Mouse (Mus musculus): ENCODE data around the gene Jazf1. TPM values are rescaled to one million over a fixed set of nuclear protein-coding genes. Genes with fewer than 3 reads are reported as not detected.

Jazf1 gene
- total RNA-seq, 1 experiment = 1.2 TPM

- Histone ChIP-seq H3K9me3 (ENCODE audit: control insufficient read depth, insufficient read depth, low read depth, low read length) (no peaks in the 10 kb centered on the region), H3K27ac (ENCODE audit: insufficient read depth, low read depth, low read length, poor library complexity, severe bottlenecking) (no peak overlapping the region), H3K9ac (ENCODE audit: insufficient read depth, low read depth, low read length, poor library complexity, severe bottlenecking) (no peak overlapping the region), H3K4me1 (ENCODE audit: control insufficient read depth in 2 of 2, insufficient read depth in 2 of 2, low read length in 2 of 2, poor library complexity in 1 of 2) (peaks cover 0 to 13% of the 10 kb centered on the region in 2 experiments; a peak in 3 of 4 replicates), H3K4me3 (ENCODE audit: insufficient read depth in 1 of 2, low read depth in 1 of 2, low read length in 2 of 2, poor library complexity in 1 of 2, severe bottlenecking in 1 of 2) (no peak overlapping the region), H3K36me3 (ENCODE audit: control insufficient read depth, insufficient read depth, low read length, poor library complexity, severe bottlenecking) (no peaks in the 10 kb centered on the region)
- in situ Hi-C loops (cut with MboI; ENCODE audit: low sequenced_read_pairs in 2 of 2, unreplicated experiment in 2 of 2) = no loop called here
- no peak for DNase-seq (ENCODE audit: low read depth, low spot score)
- TF ChIP-seq CHD2 (IDR thresholded peaks at IDR 0.05; ENCODE audit: low read depth, low read length) (no peak), ZC3H11A (IDR thresholded peaks at IDR 0.05; ENCODE audit: borderline replicate concordance, low read depth, low read length) (no peak), ZNF384 (IDR thresholded peaks at IDR 0.05; ENCODE audit: low read depth, low read length) (no peak), MAFK (IDR thresholded peaks at IDR 0.05; ENCODE audit: insufficient read depth, low read depth, low read length) (no peak), HCFC1 (IDR thresholded peaks at IDR 0.05; ENCODE audit: borderline replicate concordance, insufficient read depth, low read length) (no peak)
Observed at GRCm38 (mm10) chr6:52817203-52817874, 251.1 kb downstream of the Jazf1 start.

- no peak for DNase-seq (ENCODE audit: low read depth, low spot score)
- H3K36me3 ChIP-seq (ENCODE audit: control insufficient read depth, insufficient read depth, low read length, poor library complexity, severe bottlenecking) = no peaks in the 10 kb centered on the region
- H3K9me3 ChIP-seq (ENCODE audit: control insufficient read depth, insufficient read depth, low read depth, low read length) = no peaks in the 10 kb centered on the region
- TF ChIP-seq HCFC1 (IDR thresholded peaks at IDR 0.05; ENCODE audit: borderline replicate concordance, insufficient read depth, low read length) (no peak), MAFK (IDR thresholded peaks at IDR 0.05; ENCODE audit: insufficient read depth, low read depth, low read length) (no peak), ZC3H11A (IDR thresholded peaks at IDR 0.05; ENCODE audit: borderline replicate concordance, low read depth, low read length) (no peak), ZNF384 (IDR thresholded peaks at IDR 0.05; ENCODE audit: low read depth, low read length) (no peak), CHD2 (IDR thresholded peaks at IDR 0.05; ENCODE audit: low read depth, low read length) (no peak)
- H3K4me1 ChIP-seq (ENCODE audit: control insufficient read depth in 2 of 2, insufficient read depth in 2 of 2, low read length in 2 of 2, poor library complexity in 1 of 2) = peaks cover 2 to 10% of the 10 kb centered on the region in 2 experiments; a peak in 3 of 4 replicates
- no peak overlapping the region for H3K9ac ChIP-seq (ENCODE audit: insufficient read depth, low read depth, low read length, poor library complexity, severe bottlenecking)
- H3K27ac ChIP-seq (ENCODE audit: insufficient read depth, low read depth, low read length, poor library complexity, severe bottlenecking) = no peak overlapping the region
- in situ Hi-C loops (cut with MboI; ENCODE audit: low sequenced_read_pairs in 2 of 2, unreplicated experiment in 2 of 2) = no loop called here
- H3K4me3 ChIP-seq (ENCODE audit: insufficient read depth in 1 of 2, low read depth in 1 of 2, low read length in 2 of 2, poor library complexity in 1 of 2, severe bottlenecking in 1 of 2) = no peak overlapping the region
Observed at GRCm38 (mm10) chr6:52805237-52805856, 263.1 kb downstream of the Jazf1 start.

GRCm38 (mm10) chr6:52802181-52802580 is 266.2 kb downstream of the Jazf1 start:
- Histone ChIP-seq H3K4me3 (ENCODE audit: insufficient read depth in 1 of 2, low read depth in 1 of 2, low read length in 2 of 2, poor library complexity in 1 of 2, severe bottlenecking in 1 of 2) (no peak overlapping the region), H3K36me3 (ENCODE audit: control insufficient read depth, insufficient read depth, low read length, poor library complexity, severe bottlenecking) (no peaks in the 10 kb centered on the region), H3K9me3 (ENCODE audit: control insufficient read depth, insufficient read depth, low read depth, low read length) (no peaks in the 10 kb centered on the region), H3K9ac (ENCODE audit: insufficient read depth, low read depth, low read length, poor library complexity, severe bottlenecking) (no peak overlapping the region), H3K4me1 (ENCODE audit: control insufficient read depth in 2 of 2, insufficient read depth in 2 of 2, low read length in 2 of 2, poor library complexity in 1 of 2) (peaks cover 2 to 10% of the 10 kb centered on the region in 2 experiments; a peak in 3 of 4 replicates), H3K27ac (ENCODE audit: insufficient read depth, low read depth, low read length, poor library complexity, severe bottlenecking) (no peak overlapping the region)
- no peak for TF ChIP-seq HCFC1 (IDR thresholded peaks at IDR 0.05; ENCODE audit: borderline replicate concordance, insufficient read depth, low read length)
- no peak for TF ChIP-seq CHD2 (IDR thresholded peaks at IDR 0.05; ENCODE audit: low read depth, low read length)
- TF ChIP-seq MAFK (IDR thresholded peaks at IDR 0.05; ENCODE audit: insufficient read depth, low read depth, low read length) = no peak; the same call in 1 of the 2 replicates
- no peak for TF ChIP-seq ZNF384 (IDR thresholded peaks at IDR 0.05; ENCODE audit: low read depth, low read length)
- TF ChIP-seq ZC3H11A (IDR thresholded peaks at IDR 0.05; ENCODE audit: borderline replicate concordance, low read depth, low read length) = no peak
- no peak for DNase-seq (ENCODE audit: low read depth, low spot score)
- in situ Hi-C loops (cut with MboI; ENCODE audit: low sequenced_read_pairs in 2 of 2, unreplicated experiment in 2 of 2) = no loop called here

- DNase-seq (ENCODE audit: low read depth, low spot score) = no peak
- no peak overlapping the region for H3K27ac ChIP-seq (ENCODE audit: insufficient read depth, low read depth, low read length, poor library complexity, severe bottlenecking)
- TF ChIP-seq HCFC1 (IDR thresholded peaks at IDR 0.05; ENCODE audit: borderline replicate concordance, insufficient read depth, low read length) = no peak
- no peak for TF ChIP-seq ZC3H11A (IDR thresholded peaks at IDR 0.05; ENCODE audit: borderline replicate concordance, low read depth, low read length)
- TF ChIP-seq ZNF384 (IDR thresholded peaks at IDR 0.05; ENCODE audit: low read depth, low read length) = no peak
- TF ChIP-seq CHD2 (IDR thresholded peaks at IDR 0.05; ENCODE audit: low read depth, low read length) = no peak
- TF ChIP-seq MAFK (IDR thresholded peaks at IDR 0.05; ENCODE audit: insufficient read depth, low read depth, low read length) = no peak
- H3K4me3 ChIP-seq (ENCODE audit: insufficient read depth in 1 of 2, low read depth in 1 of 2, low read length in 2 of 2, poor library complexity in 1 of 2, severe bottlenecking in 1 of 2) = no peak overlapping the region
- H3K36me3 ChIP-seq (ENCODE audit: control insufficient read depth, insufficient read depth, low read length, poor library complexity, severe bottlenecking) = no peaks in the 10 kb centered on the region
- no peaks in the 10 kb centered on the region for H3K9me3 ChIP-seq (ENCODE audit: control insufficient read depth, insufficient read depth, low read depth, low read length)
- H3K4me1 ChIP-seq (ENCODE audit: control insufficient read depth in 2 of 2, insufficient read depth in 2 of 2, low read length in 2 of 2, poor library complexity in 1 of 2) = peaks cover 6 to 17% of the 10 kb centered on the region in 2 experiments
- no peak overlapping the region for H3K9ac ChIP-seq (ENCODE audit: insufficient read depth, low read depth, low read length, poor library complexity, severe bottlenecking)
- in situ Hi-C loops (cut with MboI; ENCODE audit: low sequenced_read_pairs in 2 of 2, unreplicated experiment in 2 of 2) = no loop called here
Observed at GRCm38 (mm10) chr6:52797252-52797800, 271.1 kb downstream of the Jazf1 start.
